Mouse (Mus musculus): Measurements from ENCODE around the gene Lonp1. TPM values are rescaled to one million over a fixed set of nuclear protein-coding genes. Genes with fewer than 3 reads are reported as not detected.

The Lonp1 gene
- total and polyA plus RNA-seq, 2 experiments from 2014 or later = 39.7 to 67.0 TPM

DNA sequence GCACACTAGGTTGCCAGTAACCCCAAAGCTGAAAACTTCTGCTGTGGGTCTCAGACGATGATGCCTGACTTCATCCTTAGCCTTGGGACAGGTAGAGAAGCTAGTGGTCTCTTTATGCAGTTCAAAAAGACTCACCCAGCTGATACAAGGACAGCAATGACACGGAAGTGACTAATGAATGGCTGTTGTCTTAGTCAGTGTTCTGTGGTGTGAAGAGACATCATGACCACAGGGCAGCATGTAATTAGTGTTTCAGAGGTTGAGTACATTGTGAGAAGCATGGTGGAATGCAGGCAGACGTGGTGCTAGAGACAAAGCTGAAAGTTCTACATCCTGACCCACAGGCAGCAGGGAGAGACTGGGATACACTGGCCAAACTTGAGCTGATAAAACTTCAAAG is 40.9 kb upstream of the Lonp1 start:
- Histone ChIP-seq H3K36me3 (ENCODE audit: insufficient read depth, low read length) (no peaks in the 10 kb centered on the region), H3K4me3 (ENCODE audit: low read length) (no peak overlapping the region), H3K4me2 (ENCODE audit: low read depth, low read length) (no peak overlapping the region), H3K27me3 (ENCODE audit: insufficient read depth, low read length) (no peaks in the 10 kb centered on the region), H3K4me1 (ENCODE audit: insufficient read depth, low read length) (no peaks in the 10 kb centered on the region; the same call in 1 of the 2 replicates), H3K9ac (replicated peaks; ENCODE audit: low read length) (no peak overlapping the region), H3K27ac (no peak overlapping the region), H3K9me3 (ENCODE audit: low read length) (no peaks in the 10 kb centered on the region)
- ATAC-seq (no peak), DNase-seq (ENCODE audit: low spot score) (no peak)
- TF ChIP-seq CTCF (IDR thresholded peaks at IDR 0.05; ENCODE audit: low read depth) = no peak
- WGBS = 77% methylated on average over 3 of the region's 3 CpGs

DNA sequence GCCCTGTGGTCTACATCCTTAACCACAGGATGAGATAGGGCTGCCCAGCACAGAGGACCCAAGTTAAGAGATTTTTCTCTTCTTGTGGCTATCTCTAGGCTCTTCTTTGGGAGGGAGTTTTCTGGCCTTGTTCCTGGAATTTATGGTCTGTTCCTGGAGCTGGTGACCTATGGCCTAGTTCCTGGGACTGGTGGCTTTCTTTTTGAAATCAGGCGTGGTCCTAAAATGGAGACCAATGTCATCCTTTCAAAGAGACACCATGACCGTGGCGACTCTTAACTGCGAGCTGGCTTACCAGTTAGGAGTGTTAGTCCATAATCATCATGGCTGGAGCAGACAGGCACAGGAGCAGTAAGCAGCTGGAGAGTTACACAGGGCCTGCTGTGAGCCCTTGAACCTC is 39.7 kb upstream of the Lonp1 start:
- H3K9me3 ChIP-seq (ENCODE audit: low read length) = no peaks in the 10 kb centered on the region
- DNase-seq (ENCODE audit: low spot score) (no peak), ATAC-seq (no peak)
- no peak for TF ChIP-seq CTCF (IDR thresholded peaks at IDR 0.05; ENCODE audit: low read depth)
- WGBS = 87% methylated on average over 4 of the region's 4 CpGs
- H3K4me1 ChIP-seq (ENCODE audit: insufficient read depth, low read length) = no peaks in the 10 kb centered on the region
- H3K4me3 ChIP-seq (ENCODE audit: low read length) = no peak overlapping the region
- no peaks in the 10 kb centered on the region for H3K27me3 ChIP-seq (ENCODE audit: insufficient read depth, low read length)
- H3K36me3 ChIP-seq (ENCODE audit: insufficient read depth, low read length) = no peaks in the 10 kb centered on the region
- no peak overlapping the region for H3K27ac ChIP-seq
- H3K4me2 ChIP-seq (ENCODE audit: low read depth, low read length) = no peak overlapping the region
- no peak overlapping the region for H3K9ac ChIP-seq (replicated peaks; ENCODE audit: low read length)

DNA sequence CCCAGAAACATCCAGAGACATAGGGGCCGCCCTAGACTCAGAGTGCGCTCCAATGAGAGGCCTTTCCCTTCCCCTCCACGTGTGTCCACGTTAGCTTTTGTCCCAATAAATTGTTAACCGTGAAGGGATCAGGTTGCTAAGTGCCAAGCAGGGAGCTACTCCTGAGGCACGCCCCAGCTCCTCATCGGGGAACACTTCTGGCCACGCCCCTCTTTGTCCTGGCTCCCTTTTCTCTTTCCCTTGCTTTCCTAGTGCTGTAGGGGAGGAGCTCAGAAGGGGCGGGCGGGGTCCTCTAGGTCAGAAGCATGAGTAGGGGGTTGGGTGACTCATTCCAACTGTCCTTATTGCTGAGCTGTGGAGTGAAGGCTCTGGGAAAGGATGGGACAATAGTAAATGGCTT is 37.6 kb upstream of the Lonp1 start:
- H3K36me3 ChIP-seq (ENCODE audit: insufficient read depth, low read length) = no peaks in the 10 kb centered on the region
- no peak overlapping the region for H3K27ac ChIP-seq
- no peak overlapping the region for H3K9ac ChIP-seq (replicated peaks; ENCODE audit: low read length)
- no peak for DNase-seq (ENCODE audit: low spot score)
- H3K27me3 ChIP-seq (ENCODE audit: insufficient read depth, low read length) = no peaks in the 10 kb centered on the region
- no peaks in the 10 kb centered on the region for H3K9me3 ChIP-seq (ENCODE audit: low read length)
- WGBS = 9% methylated on average over 10 of the region's 10 CpGs
- no peaks in the 10 kb centered on the region for H3K4me1 ChIP-seq (ENCODE audit: insufficient read depth, low read length)
- H3K4me3 ChIP-seq (ENCODE audit: low read length) = no peak overlapping the region
- ATAC-seq = no peak
- no peak for TF ChIP-seq CTCF (IDR thresholded peaks at IDR 0.05; ENCODE audit: low read depth)
- H3K4me2 ChIP-seq (ENCODE audit: low read depth, low read length) = no peak overlapping the region

DNA sequence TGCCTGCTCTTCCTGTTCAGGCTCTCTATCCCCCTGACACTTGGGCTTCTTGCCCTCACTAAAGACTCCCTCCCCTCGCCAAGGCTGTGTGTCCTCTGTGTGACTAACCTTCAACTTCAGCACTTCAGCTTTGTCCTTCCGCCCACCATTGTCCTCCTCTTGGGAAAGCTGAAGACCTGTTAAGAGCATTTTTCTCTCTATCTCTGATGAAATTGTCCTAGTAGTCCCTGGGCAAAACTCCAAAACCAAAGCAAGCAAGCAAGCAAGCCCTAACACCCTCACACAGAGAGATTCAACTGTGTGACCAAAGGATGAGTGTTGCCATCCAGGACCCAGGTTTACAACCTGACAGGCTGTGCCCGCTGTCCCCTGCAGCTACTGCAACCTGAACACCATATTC is 37.0 kb upstream of the Lonp1 start:
- no peak overlapping the region for H3K4me3 ChIP-seq (ENCODE audit: low read length)
- no peaks in the 10 kb centered on the region for H3K9me3 ChIP-seq (ENCODE audit: low read length)
- H3K4me2 ChIP-seq (ENCODE audit: low read depth, low read length) = no peak overlapping the region
- ATAC-seq (no peak), DNase-seq (ENCODE audit: low spot score) (no peak)
- TF ChIP-seq CTCF (IDR thresholded peaks at IDR 0.05; ENCODE audit: low read depth) = no peak
- 57% methylated on average over 3 of the region's 3 CpGs for WGBS
- H3K36me3 ChIP-seq (ENCODE audit: insufficient read depth, low read length) = no peaks in the 10 kb centered on the region
- no peak overlapping the region for H3K9ac ChIP-seq (replicated peaks; ENCODE audit: low read length)
- H3K4me1 ChIP-seq (ENCODE audit: insufficient read depth, low read length) = no peaks in the 10 kb centered on the region
- H3K27ac ChIP-seq = no peak overlapping the region
- H3K27me3 ChIP-seq (ENCODE audit: insufficient read depth, low read length) = no peaks in the 10 kb centered on the region

DNA sequence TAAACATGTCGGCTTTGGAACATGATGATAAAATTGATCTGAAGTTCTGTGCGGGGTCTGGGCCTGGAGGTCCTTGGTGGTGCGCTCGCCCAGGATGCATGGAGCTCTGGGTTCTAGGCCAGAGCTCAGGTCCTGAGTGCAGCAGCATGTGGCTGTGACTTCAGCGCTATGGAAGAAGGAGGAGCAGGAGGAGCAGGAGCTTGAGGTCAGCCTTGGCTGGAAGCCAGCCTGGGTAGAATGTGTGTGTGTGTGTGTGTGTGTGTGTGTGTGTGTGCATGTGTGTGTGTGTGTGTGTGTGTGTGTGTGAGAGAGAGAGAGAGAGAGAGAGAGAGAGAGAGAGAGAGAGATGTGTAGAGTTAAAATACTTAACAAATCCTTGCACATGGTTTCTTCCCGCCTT is 29.5 kb upstream of the Lonp1 start:
- H3K4me3 ChIP-seq (ENCODE audit: low read length) = no peak overlapping the region
- no peaks in the 10 kb centered on the region for H3K27me3 ChIP-seq (ENCODE audit: insufficient read depth, low read length)
- no peaks in the 10 kb centered on the region for H3K36me3 ChIP-seq (ENCODE audit: insufficient read depth, low read length)
- no peaks in the 10 kb centered on the region for H3K9me3 ChIP-seq (ENCODE audit: low read length)
- H3K4me1 ChIP-seq (ENCODE audit: insufficient read depth, low read length) = no peaks in the 10 kb centered on the region
- H3K9ac ChIP-seq (replicated peaks; ENCODE audit: low read length) = no peak overlapping the region
- 87% methylated on average over 6 of the region's 6 CpGs for WGBS
- H3K4me2 ChIP-seq (ENCODE audit: low read depth, low read length) = no peak overlapping the region
- no peak for TF ChIP-seq CTCF (IDR thresholded peaks at IDR 0.05; ENCODE audit: low read depth)
- H3K27ac ChIP-seq = no peak overlapping the region
- DNase-seq (ENCODE audit: low spot score) = no peak
- no peak for ATAC-seq

DNA sequence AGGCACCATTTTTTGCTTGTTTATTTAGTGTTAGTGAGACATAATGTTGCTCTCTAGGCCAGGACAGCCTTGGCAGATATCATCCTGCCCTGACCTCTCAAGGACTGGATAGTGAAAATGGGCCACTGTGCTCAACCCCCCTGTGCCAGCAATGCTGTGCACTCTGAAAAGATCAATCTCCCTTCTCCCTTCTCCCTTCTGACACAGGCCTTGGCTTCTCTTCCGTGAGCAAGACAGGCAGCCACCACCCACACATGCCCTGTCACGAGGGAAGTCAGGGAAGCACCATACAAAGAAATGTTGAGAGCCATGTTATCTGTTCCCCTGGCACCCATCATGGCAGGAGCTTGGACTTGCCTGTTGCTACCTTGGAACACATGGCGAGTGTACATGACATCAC is 28.6 kb upstream of the Lonp1 start:
- no peak overlapping the region for H3K4me3 ChIP-seq (ENCODE audit: low read length)
- H3K9me3 ChIP-seq (ENCODE audit: low read length) = no peaks in the 10 kb centered on the region
- ATAC-seq (no peak), DNase-seq (ENCODE audit: low spot score) (no peak)
- no peaks in the 10 kb centered on the region for H3K27me3 ChIP-seq (ENCODE audit: insufficient read depth, low read length)
- 86% methylated on average over 3 of the region's 3 CpGs for WGBS
- H3K36me3 ChIP-seq (ENCODE audit: insufficient read depth, low read length) = no peaks in the 10 kb centered on the region
- no peak for TF ChIP-seq CTCF (IDR thresholded peaks at IDR 0.05; ENCODE audit: low read depth)
- no peak overlapping the region for H3K27ac ChIP-seq
- H3K9ac ChIP-seq (replicated peaks; ENCODE audit: low read length) = no peak overlapping the region
- no peaks in the 10 kb centered on the region for H3K4me1 ChIP-seq (ENCODE audit: insufficient read depth, low read length)
- H3K4me2 ChIP-seq (ENCODE audit: low read depth, low read length) = no peak overlapping the region

DNA sequence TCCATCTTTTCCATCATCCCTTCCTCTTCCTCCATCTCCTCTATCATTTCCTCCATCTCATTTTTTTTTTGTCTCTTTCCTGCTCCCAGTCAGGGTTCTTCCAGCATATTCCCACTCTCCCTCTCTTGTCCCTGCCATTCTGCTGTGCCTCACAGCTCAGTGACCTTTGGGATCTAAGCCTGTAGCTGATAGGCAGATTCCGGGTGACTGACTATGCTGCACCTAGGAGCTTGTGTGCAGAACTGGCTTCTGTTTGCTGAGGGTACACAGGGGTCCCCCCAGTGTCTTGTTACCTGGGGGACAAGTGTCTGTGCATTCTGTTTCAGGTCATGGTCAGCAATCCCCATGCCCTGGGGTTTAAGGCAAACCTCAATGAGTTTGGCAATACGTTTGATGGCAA is 28.1 kb upstream of the Lonp1 start:
- Histone ChIP-seq H3K27me3 (ENCODE audit: insufficient read depth, low read length) (no peaks in the 10 kb centered on the region), H3K36me3 (ENCODE audit: insufficient read depth, low read length) (no peaks in the 10 kb centered on the region), H3K9ac (replicated peaks; ENCODE audit: low read length) (no peak overlapping the region), H3K4me1 (ENCODE audit: insufficient read depth, low read length) (no peaks in the 10 kb centered on the region), H3K27ac (no peak overlapping the region), H3K4me3 (ENCODE audit: low read length) (no peak overlapping the region), H3K9me3 (ENCODE audit: low read length) (no peaks in the 10 kb centered on the region), H3K4me2 (ENCODE audit: low read depth, low read length) (no peak overlapping the region)
- no peak for TF ChIP-seq CTCF (IDR thresholded peaks at IDR 0.05; ENCODE audit: low read depth)
- DNase-seq (ENCODE audit: low spot score) (no peak), ATAC-seq (no peak)
- 76% methylated on average over 2 of the region's 2 CpGs for WGBS

Data from hindbrain, postnatal 0 days (tissue).